Mouse (Mus musculus): ENCODE measurements around the gene Itpkb. TPM values are rescaled to one million over a fixed set of nuclear protein-coding genes. Genes with fewer than 3 reads are reported as not detected.
A peak's percentile ranks its signal among the peaks of the same experiment; 100 is the strongest.

Gene Itpkb
- polyA plus RNA-seq, 1 experiment from 2014 or later = 8.4 TPM

DNA sequence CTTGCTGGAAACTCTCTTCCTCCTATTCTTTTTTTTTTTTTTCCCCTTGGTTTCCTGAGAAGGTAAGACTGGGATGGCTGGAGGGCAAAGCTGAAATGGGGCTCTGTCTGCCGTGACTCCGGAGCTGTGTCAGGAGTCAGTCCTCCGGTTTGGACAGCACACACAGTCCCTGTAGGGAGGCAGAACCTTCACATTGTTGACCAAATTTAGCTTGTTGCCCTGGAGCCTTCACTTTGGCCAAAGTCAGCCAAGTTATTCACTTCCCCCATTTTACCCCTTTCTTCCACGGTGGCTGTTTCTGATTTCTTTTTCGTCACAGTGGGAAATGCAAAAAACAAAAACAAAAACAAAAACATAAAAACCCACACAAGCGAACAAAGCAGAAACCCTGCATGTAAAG, 18.0 kb upstream of the Itpkb start:
- WGBS = 65% methylated on average over 6 of the region's 6 CpGs
- no peaks in the 10 kb centered on the region for H3K27me3 ChIP-seq (replicated peaks; ENCODE audit: insufficient read depth, low read length)
- H3K4me2 ChIP-seq (replicated peaks; ENCODE audit: low read depth, low read length) = no peak overlapping the region
- no peak overlapping the region for H3K27ac ChIP-seq (ENCODE audit: low read length)
- no peak overlapping the region for H3K9ac ChIP-seq (replicated peaks; ENCODE audit: low read depth)
- no peaks in the 10 kb centered on the region for H3K9me3 ChIP-seq (ENCODE audit: low read length)
- TF ChIP-seq CTCF (IDR thresholded peaks at IDR 0.05) = no peak
- ATAC-seq (no peak), DNase-seq (ENCODE audit: low spot score) (no peak)
- no peak overlapping the region for H3K4me3 ChIP-seq (ENCODE audit: low read depth, low read length)
- H3K36me3 ChIP-seq (ENCODE audit: insufficient read depth, low read length) = no peaks in the 10 kb centered on the region
- peaks cover 4% of the 10 kb centered on the region; the same call in 1 of the 2 replicates for H3K4me1 ChIP-seq (ENCODE audit: insufficient read depth, low read depth, low read length)

DNA sequence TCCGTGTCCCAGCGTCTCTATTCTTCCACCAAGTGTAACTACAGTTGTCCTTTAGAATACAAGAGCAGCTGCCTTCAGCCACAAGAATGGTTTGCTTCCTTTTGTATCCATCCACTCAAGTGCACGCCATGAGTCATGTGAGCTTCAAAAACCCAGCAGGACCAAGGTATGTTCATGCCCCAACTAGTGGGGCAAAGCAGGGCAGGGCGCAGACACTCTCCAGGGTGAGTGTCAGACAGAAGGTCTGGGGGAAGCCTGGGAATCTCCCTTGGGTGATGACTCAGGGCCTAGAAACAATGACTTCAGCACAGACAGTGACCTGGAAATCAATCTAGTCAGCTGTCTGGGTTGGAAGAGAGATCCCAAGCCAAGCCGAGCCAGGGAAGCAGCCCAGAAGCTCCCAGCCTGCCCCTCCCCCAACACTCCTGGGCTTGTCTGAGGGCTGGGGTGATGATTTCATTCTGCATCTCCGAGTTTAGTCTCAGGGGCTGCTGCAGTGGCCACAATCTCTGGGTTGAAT, 17.4 kb upstream of the Itpkb start:
- TF ChIP-seq EP300 (IDR thresholded peaks at IDR 0.05) (peak; percentile 18; the same call in 1 of the 2 replicates), CTCF (IDR thresholded peaks at IDR 0.05) (no peak)
- H3K4me1 ChIP-seq (ENCODE audit: insufficient read depth, low read depth, low read length) = peaks cover 4% of the 10 kb centered on the region; the same call in 1 of the 2 replicates
- peak; percentile 75 for ATAC-seq
- WGBS = 41% methylated on average over 6 of the region's 6 CpGs
- no peak overlapping the region for H3K4me2 ChIP-seq (replicated peaks; ENCODE audit: low read depth, low read length)
- no peak overlapping the region for H3K4me3 ChIP-seq (ENCODE audit: low read depth, low read length)
- H3K27ac ChIP-seq (ENCODE audit: low read length) = no peak overlapping the region
- H3K36me3 ChIP-seq (ENCODE audit: insufficient read depth, low read length) = no peaks in the 10 kb centered on the region
- H3K27me3 ChIP-seq (replicated peaks; ENCODE audit: insufficient read depth, low read length) = no peaks in the 10 kb centered on the region
- no peak overlapping the region for H3K9ac ChIP-seq (replicated peaks; ENCODE audit: low read depth)
- peak; percentile 56 for DNase-seq (ENCODE audit: low spot score)
- H3K9me3 ChIP-seq (ENCODE audit: low read length) = no peaks in the 10 kb centered on the region

DNA sequence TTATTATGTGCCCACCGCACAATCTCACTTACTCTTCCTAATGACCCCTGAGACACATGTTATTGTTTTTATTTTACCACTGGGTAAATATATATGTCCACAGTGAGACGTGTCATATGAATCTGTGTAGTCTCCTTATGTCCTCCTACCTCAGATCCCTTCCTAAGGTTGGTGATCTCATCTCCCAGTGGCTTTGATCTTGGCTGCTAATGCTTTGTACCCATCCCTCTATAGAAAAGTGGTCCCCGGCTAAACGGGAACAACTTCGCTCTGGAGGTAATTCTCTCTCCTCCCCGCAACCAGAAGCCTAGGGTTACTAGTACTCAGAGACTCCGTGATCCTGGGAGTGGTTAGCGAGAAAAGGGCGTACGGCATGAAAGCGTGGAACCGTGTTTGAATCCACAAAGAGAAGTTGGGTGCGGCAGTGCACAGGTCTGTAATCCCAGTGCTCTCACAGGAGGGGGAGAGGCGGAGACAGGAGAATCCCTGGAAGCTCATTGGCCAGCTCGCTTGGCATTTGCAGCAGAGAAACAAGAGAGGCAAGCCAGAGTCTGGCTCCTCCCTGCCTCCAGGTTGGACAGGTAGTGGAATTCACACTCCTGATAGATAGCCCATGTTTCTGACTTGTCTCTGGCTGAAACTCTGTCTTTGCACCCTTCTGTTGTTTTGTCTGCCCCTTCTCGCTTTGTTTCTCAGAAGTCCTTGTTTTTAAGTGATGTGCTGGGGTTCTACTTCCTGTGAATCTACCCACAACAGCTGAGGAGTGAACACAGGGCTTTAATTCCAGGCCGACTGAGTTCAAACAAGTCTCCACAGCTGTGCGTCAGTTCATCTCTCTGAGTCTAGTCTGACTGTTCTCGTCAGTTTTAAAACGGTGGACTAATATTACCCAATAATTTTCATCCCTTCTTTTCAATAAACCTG, 16.5 kb upstream of the Itpkb start:
- Histone ChIP-seq H3K9ac (replicated peaks; ENCODE audit: low read depth) (no peak overlapping the region), H3K4me2 (replicated peaks; ENCODE audit: low read depth, low read length) (peak overlapping the region; percentile 46), H3K4me3 (ENCODE audit: low read depth, low read length) (no peak overlapping the region; the same call in 1 of the 2 replicates), H3K4me1 (ENCODE audit: insufficient read depth, low read depth, low read length) (peaks cover 4% of the 10 kb centered on the region; the same call in 1 of the 2 replicates), H3K36me3 (ENCODE audit: insufficient read depth, low read length) (no peaks in the 10 kb centered on the region), H3K27me3 (replicated peaks; ENCODE audit: insufficient read depth, low read length) (no peaks in the 10 kb centered on the region), H3K9me3 (ENCODE audit: low read length) (no peaks in the 10 kb centered on the region), H3K27ac (ENCODE audit: low read length) (no peak overlapping the region)
- DNase-seq (ENCODE audit: low spot score) (peak; percentile 78), ATAC-seq (peak; percentile 86)
- no peak for TF ChIP-seq CTCF (IDR thresholded peaks at IDR 0.05)
- TF ChIP-seq EP300 (IDR thresholded peaks at IDR 0.05) = no peak
- WGBS = 17% methylated on average over 20 of the region's 20 CpGs

DNA sequence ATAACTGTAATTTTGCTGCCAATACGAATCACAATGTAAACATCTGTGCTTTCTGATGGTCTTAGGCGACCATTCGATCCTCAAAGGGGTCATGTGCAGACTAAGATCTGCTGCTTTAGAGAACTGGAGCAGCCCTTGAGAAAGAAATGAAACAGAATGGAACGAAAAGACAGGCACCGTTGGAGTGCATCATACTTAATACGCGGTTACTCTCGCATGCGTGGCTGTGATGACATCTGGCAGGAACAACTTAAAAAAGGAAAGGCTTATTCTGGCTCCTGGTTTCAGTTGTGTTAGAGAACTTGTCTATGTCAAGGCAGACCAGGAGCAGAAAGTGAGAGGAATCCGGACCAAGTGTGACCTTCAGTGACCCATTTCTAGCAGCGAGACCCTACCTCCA, 15.6 kb upstream of the Itpkb start:
- Histone ChIP-seq H3K9ac (replicated peaks; ENCODE audit: low read depth) (no peak overlapping the region), H3K4me3 (ENCODE audit: low read depth, low read length) (no peak overlapping the region), H3K27me3 (replicated peaks; ENCODE audit: insufficient read depth, low read length) (no peaks in the 10 kb centered on the region), H3K4me2 (replicated peaks; ENCODE audit: low read depth, low read length) (no peak overlapping the region), H3K9me3 (ENCODE audit: low read length) (no peaks in the 10 kb centered on the region), H3K27ac (ENCODE audit: low read length) (no peak overlapping the region), H3K36me3 (ENCODE audit: insufficient read depth, low read length) (no peaks in the 10 kb centered on the region), H3K4me1 (ENCODE audit: insufficient read depth, low read depth, low read length) (peaks cover 4% of the 10 kb centered on the region; the same call in 1 of the 2 replicates)
- TF ChIP-seq CTCF (IDR thresholded peaks at IDR 0.05) = no peak
- no peak for TF ChIP-seq EP300 (IDR thresholded peaks at IDR 0.05)
- no peak for DNase-seq (ENCODE audit: low spot score)
- WGBS = 64% methylated on average over 11 of the region's 11 CpGs
- no peak for ATAC-seq

- H3K4me1 ChIP-seq (ENCODE audit: insufficient read depth, low read depth, low read length) = peaks cover 4% of the 10 kb centered on the region; the same call in 1 of the 2 replicates
- no peak for TF ChIP-seq EP300 (IDR thresholded peaks at IDR 0.05)
- no peak for TF ChIP-seq CTCF (IDR thresholded peaks at IDR 0.05)
- no peak overlapping the region for H3K4me2 ChIP-seq (replicated peaks; ENCODE audit: low read depth, low read length)
- H3K9ac ChIP-seq (replicated peaks; ENCODE audit: low read depth) = no peak overlapping the region
- no peaks in the 10 kb centered on the region for H3K36me3 ChIP-seq (ENCODE audit: insufficient read depth, low read length)
- no peak overlapping the region for H3K4me3 ChIP-seq (ENCODE audit: low read depth, low read length)
- no peak for ATAC-seq
- H3K27me3 ChIP-seq (replicated peaks; ENCODE audit: insufficient read depth, low read length) = no peaks in the 10 kb centered on the region
- no peak for DNase-seq (ENCODE audit: low spot score)
- no peak overlapping the region for H3K27ac ChIP-seq (ENCODE audit: low read length)
- WGBS = 44% methylated on average over 3 of the region's 3 CpGs
- H3K9me3 ChIP-seq (ENCODE audit: low read length) = no peaks in the 10 kb centered on the region
Measured at GRCm38 (mm10) chr1:180315127-180315526, 15.2 kb upstream of the Itpkb start.

- Histone ChIP-seq H3K4me3 (ENCODE audit: low read depth, low read length) (no peak overlapping the region), H3K9ac (replicated peaks; ENCODE audit: low read depth) (no peak overlapping the region), H3K4me2 (replicated peaks; ENCODE audit: low read depth, low read length) (no peak overlapping the region), H3K9me3 (ENCODE audit: low read length) (no peaks in the 10 kb centered on the region), H3K27me3 (replicated peaks; ENCODE audit: insufficient read depth, low read length) (no peaks in the 10 kb centered on the region), H3K36me3 (ENCODE audit: insufficient read depth, low read length) (no peaks in the 10 kb centered on the region), H3K27ac (ENCODE audit: low read length) (no peak overlapping the region), H3K4me1 (ENCODE audit: insufficient read depth, low read depth, low read length) (peaks cover 4% of the 10 kb centered on the region; the same call in 1 of the 2 replicates)
- WGBS = 55% methylated on average over 4 of the region's 4 CpGs
- DNase-seq (ENCODE audit: low spot score) (no peak), ATAC-seq (no peak)
- TF ChIP-seq EP300 (IDR thresholded peaks at IDR 0.05) (no peak), CTCF (IDR thresholded peaks at IDR 0.05) (no peak)
Measured at GRCm38 (mm10) chr1:180317450-180317849, 12.8 kb upstream of the Itpkb start.

Data from lung, postnatal 0 days (tissue).